ENCODE assay signal across 8 mouse cellular contexts in genomic region chr2:90746538-90746865, GRCm38 (mm10). TPM values are rescaled to one million over a fixed set of nuclear protein-coding genes. Genes with fewer than 3 reads are reported as not detected.
DNase-seq lines count a peak whose midpoint lies in the region; ATAC-seq and TF ChIP-seq lines count a peak whose summit lies in the region.

No protein-coding gene starts in this region.

- no peaks in the 10 kb centered on the region for H3K27me3 ChIP-seq in forebrain, embryonic 10.5 days (ENCODE audit: poor library complexity, severe bottlenecking)
- H3K27me3 ChIP-seq in kidney, embryonic 15.5 days: no peaks in the 10 kb centered on the region
- H3K27me3 ChIP-seq in midbrain, embryonic 15.5 days (replicated peaks): no peaks in the 10 kb centered on the region

- H3K9ac ChIP-seq in ES-E14 (ENCODE audit: insufficient read depth, low read depth, low read length, poor library complexity, severe bottlenecking): peak overlapping the region; percentile 76
- H3K9ac ChIP-seq in kidney, embryonic 15.5 days: peak overlapping the region; percentile 98
- H3K9ac ChIP-seq in midbrain, embryonic 15.5 days: peak overlapping the region; percentile 91

- no peaks in the 10 kb centered on the region for H3K9me3 ChIP-seq in ES-E14 (ENCODE audit: control insufficient read depth, insufficient read depth, low read depth, low read length)
- no peaks in the 10 kb centered on the region for H3K9me3 ChIP-seq in forebrain, embryonic 10.5 days
- no peaks in the 10 kb centered on the region for H3K9me3 ChIP-seq in kidney, embryonic 15.5 days (replicated peaks)
- no peaks in the 10 kb centered on the region for H3K9me3 ChIP-seq in midbrain, embryonic 15.5 days

- peak overlapping the region; percentile 83 to 84 for H3K4me3 ChIP-seq in ES-E14 (ENCODE audit: insufficient read depth in 1 of 2, low read depth in 1 of 2, low read length in 2 of 2, poor library complexity in 1 of 2, severe bottlenecking in 1 of 2)
- peak overlapping the region; percentile 93 for H3K4me3 ChIP-seq in forebrain, embryonic 10.5 days
- peak overlapping the region; percentile 98 for H3K4me3 ChIP-seq in kidney, embryonic 15.5 days (replicated peaks)
- H3K4me3 ChIP-seq in midbrain, embryonic 15.5 days: peak overlapping the region; percentile 93

- peak; percentile 86 for DNase-seq in heart, adult 11 months
- no peak for DNase-seq in heart, adult 8-10 months (ENCODE audit: low spot score)
- no peak for DNase-seq in ES-E14 (ENCODE audit: low read depth, low spot score)
- DNase-seq in forebrain, embryonic 10.5 days (ENCODE audit: extremely low spot score, low spot score): no peak
- DNase-seq in spleen, adult 18-20 months: no peak
- DNase-seq in gastrocnemius, adult 8-10 months (ENCODE audit: low spot score in 2 of 2): no peak

- WGBS in forebrain, embryonic 10.5 days: 22% methylated on average over 4 of the region's 4 CpGs
- WGBS in kidney, embryonic 15.5 days: 6% methylated on average over 4 of the region's 4 CpGs
- 8% methylated on average over 4 of the region's 4 CpGs for WGBS in midbrain, embryonic 15.5 days

- peak overlapping the region; percentile 69 for H3K4me2 ChIP-seq in kidney, embryonic 15.5 days
- H3K4me2 ChIP-seq in midbrain, embryonic 15.5 days: peak overlapping the region; percentile 77

- H3K27ac ChIP-seq in ES-E14 (ENCODE audit: insufficient read depth, low read depth, low read length, poor library complexity, severe bottlenecking): no peak overlapping the region
- H3K27ac ChIP-seq in forebrain, embryonic 10.5 days: peak overlapping the region; percentile 98
- peak overlapping the region; percentile 98 for H3K27ac ChIP-seq in kidney, embryonic 15.5 days
- peak overlapping the region; percentile 97 for H3K27ac ChIP-seq in midbrain, embryonic 15.5 days

- peaks cover 4 to 6% of the 10 kb centered on the region in 2 experiments; a peak in 3 of 4 replicates for H3K4me1 ChIP-seq in ES-E14 (ENCODE audit: control insufficient read depth in 2 of 2, insufficient read depth in 2 of 2, low read length in 2 of 2, poor library complexity in 1 of 2)
- peaks cover 24% of the 10 kb centered on the region for H3K4me1 ChIP-seq in forebrain, embryonic 10.5 days
- H3K4me1 ChIP-seq in kidney, embryonic 15.5 days: peaks cover 31% of the 10 kb centered on the region
- peaks cover 27% of the 10 kb centered on the region for H3K4me1 ChIP-seq in midbrain, embryonic 15.5 days

- H3K36me3 ChIP-seq in ES-E14 (ENCODE audit: control insufficient read depth, insufficient read depth, low read length, poor library complexity, severe bottlenecking): peaks cover 18% of the 10 kb centered on the region
- H3K36me3 ChIP-seq in forebrain, embryonic 10.5 days (replicated peaks): peaks cover 48% of the 10 kb centered on the region
- H3K36me3 ChIP-seq in kidney, embryonic 15.5 days: peaks cover 42% of the 10 kb centered on the region
- peaks cover 6% of the 10 kb centered on the region; the same call in 1 of the 2 replicates for H3K36me3 ChIP-seq in midbrain, embryonic 15.5 days (replicated peaks)

- no peak for ATAC-seq in kidney, embryonic 15.5 days (replicated peaks; ENCODE audit: low FRiP score)
- no peak for ATAC-seq in midbrain, embryonic 15.5 days (replicated peaks)

- in situ Hi-C loops in ES-E14 (cut with MboI; ENCODE audit: low sequenced_read_pairs in 2 of 2, unreplicated experiment in 2 of 2): no loop called here

TF ChIP-seq in ES-E14, 5 proteins besides CTCF, POLR2A, EP300 and RAD21:
- no peak for TF ChIP-seq HCFC1 (IDR thresholded peaks at IDR 0.05; ENCODE audit: borderline replicate concordance, insufficient read depth, low read length)
- no peak for TF ChIP-seq ZNF384 (IDR thresholded peaks at IDR 0.05; ENCODE audit: low read depth, low read length)
- TF ChIP-seq ZC3H11A (IDR thresholded peaks at IDR 0.05; ENCODE audit: borderline replicate concordance, low read depth, low read length): no peak
- no peak for TF ChIP-seq MAFK (IDR thresholded peaks at IDR 0.05; ENCODE audit: insufficient read depth, low read depth, low read length)
- TF ChIP-seq CHD2 (IDR thresholded peaks at IDR 0.05; ENCODE audit: low read depth, low read length): no peak

RNA-seq across cellular contexts. Expression of gene Fnbp4, which starts 1.3 kb away (rescaled TPM):
- total RNA-seq in heart, adult 8-10 months (2022): 10 to 100 TPM; 11.1 to 18.2 (median 14.5) TPM
- total RNA-seq in ES-E14 (2012; rRNA removed): 91.4 and 124 TPM in 2 replicates
- polyA plus RNA-seq in forebrain, embryonic 10.5 days (2016; fragmentation: Nextera tagmentation; extraction: Ambion mirVana): 109 and 118 TPM in 2 replicates
- 104 and 117 TPM in 2 replicates for polyA plus RNA-seq in kidney, embryonic 15.5 days (2015; fragmentation: Nextera tagmentation; extraction: Ambion mirVana)
- 101 and 116 TPM in 2 replicates for polyA plus RNA-seq in midbrain, embryonic 15.5 days (2015; fragmentation: Nextera tagmentation; extraction: Ambion mirVana)
- 10 to 100 TPM in 1 of 4 experiments, 1 to 10 TPM in 3; 7.4 to 11.1 (median 9.7) TPM for total RNA-seq in gastrocnemius, adult 8-10 months (2022)

RNA-seq across cellular contexts. Expression of gene Agbl2, which starts 36.0 kb away (rescaled TPM):
- total RNA-seq in heart, adult 8-10 months (2022): 1 to 10 TPM; 1.0 to 2.4 (median 1.6) TPM
- total RNA-seq in ES-E14 (2012; rRNA removed): 0.16 and 0.27 TPM in 2 replicates
- polyA plus RNA-seq in forebrain, embryonic 10.5 days (2016; fragmentation: Nextera tagmentation; extraction: Ambion mirVana): 0.58 and 0.70 TPM in 2 replicates
- 0.76 and 0.84 TPM in 2 replicates for polyA plus RNA-seq in kidney, embryonic 15.5 days (2015; fragmentation: Nextera tagmentation; extraction: Ambion mirVana)
- 0.49 and 0.62 TPM in 2 replicates for polyA plus RNA-seq in midbrain, embryonic 15.5 days (2015; fragmentation: Nextera tagmentation; extraction: Ambion mirVana)
- under 1 TPM; 0.13 to 0.29 (median 0.15) TPM for total RNA-seq in gastrocnemius, adult 8-10 months (2022)
